Mouse (Mus musculus) cortical plate, adult 2 months (tissue): ENCODE measurements around the gene Spata31d1b.

Source experiments
- CTCF ChIP-seq: fragments of 200-500 bp; IDR thresholded peaks from 2 replicates; pipeline ENCODE4 v1.5.1; 2011; ENCODE audit warnings: mild to moderate bottlenecking, control low read depth, low read length; ENCODE audit not compliant: insufficient read depth; ENCODE audit errors: extremely low read depth
- POLR2A ChIP-seq: fragments of 200-500 bp; IDR thresholded peaks from 2 replicates; pipeline ENCODE4 v1.6.1; 2011; ENCODE audit warnings: mild to moderate bottlenecking, low read length, control low read depth; ENCODE audit not compliant: insufficient read depth; ENCODE audit errors: extremely low read depth

- TF ChIP-seq POLR2A (no peak), CTCF (no peak)
These were observed 19.6 kb downstream of the Spata31d1b start, which contains the start of gene Spata31d1d for GRCm38 (mm10) chr13:59731652-59732051.
